Mouse (Mus musculus) embryonic facial prominence, embryonic 11.5 days (tissue): ENCODE results near the gene Arhgef10l. TPM values are rescaled to one million over a fixed set of nuclear protein-coding genes. Genes with fewer than 3 reads are reported as not detected.

ENCODE experiments used
- ATAC-seq: fragments of 200-750 bp; cut with Nextera tagmentation; replicated peaks from 2 replicates; pipeline ENCODE4 v1.8.0; 2017; ENCODE audit warnings: low read depth; ENCODE audit not compliant: insufficient number of reproducible peaks, low FRiP score, low TSS enrichment
- DNase-seq: peaks from one replicate; pipeline ENCODE4 v3.0.0-alpha.2; 2015; ENCODE audit warnings: low spot score
- H3K27ac ChIP-seq: fragments of 300-500 bp; sonication (generic); replicated peaks from 2 replicates; pipeline ENCODE4 v1.5.1; 2014; ENCODE audit warnings: mild to moderate bottlenecking, low read depth, low read length, control low read depth
- H3K27me3 ChIP-seq: fragments of 300-500 bp; sonication (generic); 2 replicates; pipeline ENCODE4 v1.6.1; 2014; ENCODE audit warnings: mild to moderate bottlenecking, low read length, moderate library complexity, mixed read lengths; ENCODE audit not compliant: control insufficient read depth, insufficient read depth
- H3K36me3 ChIP-seq: fragments of 300-500 bp; sonication (generic); replicated peaks from 2 replicates; pipeline ENCODE4 v1.6.1; 2014; ENCODE audit warnings: low read depth, mild to moderate bottlenecking, low read length, moderate library complexity, mixed read lengths; ENCODE audit not compliant: control insufficient read depth, insufficient read depth
- H3K4me1 ChIP-seq: fragments of 300-500 bp; sonication (generic); 2 replicates; pipeline ENCODE4 v1.6.1; 2014; ENCODE audit warnings: low read length, mixed read lengths; ENCODE audit not compliant: control insufficient read depth, insufficient read depth
- H3K4me2 ChIP-seq: fragments of 300-500 bp; sonication (generic); 2 replicates; pipeline ENCODE4 v1.6.1; 2014; ENCODE audit warnings: low read depth, mild to moderate bottlenecking, control low read depth, low read length, moderate library complexity
- H3K4me3 ChIP-seq: fragments of 300-500 bp; sonication (generic); 2 replicates; pipeline ENCODE4 v1.5.1; 2014; ENCODE audit warnings: low read depth, low read length, control low read depth
- H3K9ac ChIP-seq: fragments of 300-500 bp; sonication (generic); replicated peaks from 2 replicates; pipeline ENCODE4 v1.6.1; 2014; ENCODE audit warnings: mild to moderate bottlenecking, control low read depth, low read length
- H3K9me3 ChIP-seq: fragments of 300-500 bp; sonication (generic); replicated peaks from 2 replicates; pipeline ENCODE4 v1.6.1; 2016; ENCODE audit warnings: mild to moderate bottlenecking, low read length, inconsistent platforms, mixed read lengths; ENCODE audit not compliant: control insufficient read depth
- WGBS: fragments of 180-500 bp; shearing (Covaris S2); extraction: QIAGEN DNeasy Blood & Tissue Kit; methylation state at CpG from one replicate; pipeline ENCODE4 v1.1.7; 2014; 5-methylcytosine and 5-hydroxymethylcytosine counted together
- polyA plus RNA-seq: library from polyadenylated mRNA; unstranded; fragments of >200 nt; fragmentation: Nextera tagmentation; extraction: Ambion mirVana; gene quantifications from 2 replicates; pipeline ENCODE4 v1.2.1, GENCODE M21; 2014

Arhgef10l gene
- polyA plus RNA-seq, 1 experiment from 2014 or later: 10.5 TPM

DNA sequence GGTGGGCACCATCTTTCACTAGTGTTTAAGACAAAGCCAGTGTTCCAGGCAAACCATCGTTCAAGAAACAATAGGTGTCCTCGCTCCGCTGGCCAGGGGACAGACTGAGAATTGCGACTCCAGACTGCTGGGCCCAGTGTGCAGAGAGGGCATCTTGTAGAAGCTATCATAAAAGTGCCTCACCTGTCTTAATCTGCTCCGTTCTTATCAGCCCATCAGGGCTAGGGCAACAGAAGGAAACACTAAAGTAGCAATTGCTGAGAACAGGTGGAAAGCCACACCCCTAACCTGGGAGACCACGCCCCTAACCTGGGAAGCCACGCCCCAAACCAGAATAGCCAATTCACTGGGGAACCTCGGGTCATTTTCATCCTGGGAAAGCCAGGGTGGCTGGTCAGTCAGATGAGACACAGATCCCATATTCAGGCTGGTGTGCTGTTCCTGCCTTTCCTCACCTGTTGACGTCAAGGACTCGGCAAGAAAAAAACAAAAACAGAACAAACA, 140.1 kb downstream of the Arhgef10l start:
- Histone ChIP-seq H3K4me2 (no peak overlapping the region), H3K27ac (no peak overlapping the region), H3K36me3 (no peaks in the 10 kb centered on the region), H3K4me3 (no peak overlapping the region), H3K27me3 (no peaks in the 10 kb centered on the region), H3K9me3 (no peaks in the 10 kb centered on the region), H3K9ac (no peak overlapping the region), H3K4me1 (no peaks in the 10 kb centered on the region)
- DNase-seq: no peak
- no peak for ATAC-seq
- 73% methylated on average over 10 of the region's 10 CpGs for WGBS

DNA sequence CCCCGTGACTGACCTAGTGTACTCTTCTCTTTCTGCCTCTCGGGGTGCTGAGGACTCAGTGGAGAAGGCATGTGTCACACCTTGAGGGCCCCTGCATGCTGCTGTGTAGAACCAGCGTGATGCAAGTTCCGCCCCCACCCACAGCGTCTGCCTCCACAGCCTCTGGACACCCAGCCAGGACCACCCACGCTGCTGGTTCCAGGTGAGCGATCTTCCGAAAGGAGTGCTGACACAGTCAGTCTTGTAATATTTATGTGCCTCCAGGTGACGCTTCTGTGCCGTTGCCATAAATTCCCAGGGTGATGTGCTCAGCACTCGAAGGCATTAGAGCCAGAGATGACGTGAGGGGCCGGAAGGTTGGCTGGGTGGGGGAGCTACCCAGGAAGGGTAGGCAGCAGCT, 140.9 kb downstream of the Arhgef10l start:
- WGBS: 79% methylated on average over 13 of the region's 13 CpGs
- no peak overlapping the region for H3K4me3 ChIP-seq
- DNase-seq (no peak), ATAC-seq (no peak)
- no peak overlapping the region for H3K27ac ChIP-seq
- no peaks in the 10 kb centered on the region for H3K4me1 ChIP-seq
- no peak overlapping the region for H3K4me2 ChIP-seq
- H3K27me3 ChIP-seq: no peaks in the 10 kb centered on the region
- H3K9ac ChIP-seq: no peak overlapping the region
- no peaks in the 10 kb centered on the region for H3K9me3 ChIP-seq
- no peaks in the 10 kb centered on the region for H3K36me3 ChIP-seq

- Histone ChIP-seq H3K27ac (no peak overlapping the region), H3K9me3 (no peaks in the 10 kb centered on the region), H3K36me3 (no peaks in the 10 kb centered on the region), H3K4me3 (no peak overlapping the region), H3K27me3 (no peaks in the 10 kb centered on the region), H3K4me1 (no peaks in the 10 kb centered on the region), H3K4me2 (no peak overlapping the region), H3K9ac (no peak overlapping the region)
- WGBS: 92% methylated on average over 4 of the region's 4 CpGs
- no peak for ATAC-seq
- no peak for DNase-seq
Observed at GRCm38 (mm10) chr4:140522873-140523272, 142.9 kb downstream of the Arhgef10l start.

GRCm38 (mm10) chr4:140520719-140521118, 145.1 kb downstream of the Arhgef10l start:
- Histone ChIP-seq H3K9ac (no peak overlapping the region), H3K4me2 (no peak overlapping the region), H3K4me3 (no peak overlapping the region), H3K4me1 (no peaks in the 10 kb centered on the region), H3K27ac (no peak overlapping the region), H3K36me3 (no peaks in the 10 kb centered on the region; the same call in 1 of the 2 replicates), H3K9me3 (no peaks in the 10 kb centered on the region), H3K27me3 (no peaks in the 10 kb centered on the region)
- 92% methylated on average over 9 of the region's 9 CpGs for WGBS
- DNase-seq (no peak), ATAC-seq (no peak)

- DNase-seq (no peak), ATAC-seq (no peak)
- H3K9ac ChIP-seq: no peak overlapping the region
- H3K4me1 ChIP-seq: no peaks in the 10 kb centered on the region
- WGBS: 87% methylated on average over 4 of the region's 4 CpGs
- no peaks in the 10 kb centered on the region for H3K9me3 ChIP-seq
- H3K36me3 ChIP-seq: no peaks in the 10 kb centered on the region; the same call in 1 of the 2 replicates
- no peak overlapping the region for H3K27ac ChIP-seq
- H3K4me3 ChIP-seq: no peak overlapping the region
- no peak overlapping the region for H3K4me2 ChIP-seq
- H3K27me3 ChIP-seq: no peaks in the 10 kb centered on the region
Observed at GRCm38 (mm10) chr4:140513797-140514196, 152.0 kb downstream of the Arhgef10l start.

DNA sequence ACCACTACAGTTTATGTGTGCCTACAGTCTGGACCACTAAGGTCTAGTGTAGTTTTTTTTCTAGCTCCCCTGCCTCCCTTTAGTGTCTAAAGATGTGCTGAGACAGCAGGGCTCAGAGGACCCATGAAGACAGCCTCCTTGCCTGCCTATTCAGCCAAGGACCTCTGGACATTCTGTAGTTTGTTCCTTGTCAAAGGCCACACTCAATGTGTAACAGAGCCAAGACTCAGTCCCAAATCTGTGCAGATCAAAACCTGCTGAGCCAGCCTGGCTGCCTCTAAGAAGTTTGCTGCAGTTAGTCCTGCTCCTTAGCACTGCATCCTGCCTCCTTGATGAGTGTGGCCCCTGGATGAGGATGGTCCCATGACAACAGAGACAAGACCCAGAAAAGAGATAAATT, 156.0 kb downstream of the Arhgef10l start:
- H3K4me3 ChIP-seq: no peak overlapping the region
- no peak for ATAC-seq
- no peak overlapping the region for H3K9ac ChIP-seq

GRCm38 (mm10) chr4:140507172-140507714, 158.6 kb downstream of the Arhgef10l start:
- no peaks in the 10 kb centered on the region for H3K4me1 ChIP-seq
- no peak for ATAC-seq
- no peak overlapping the region for H3K4me3 ChIP-seq
- no peaks in the 10 kb centered on the region for H3K9me3 ChIP-seq
- no peak for DNase-seq
- no peaks in the 10 kb centered on the region for H3K27me3 ChIP-seq
- no peak overlapping the region for H3K27ac ChIP-seq
- WGBS: 41% methylated on average over 15 of the region's 15 CpGs
- H3K36me3 ChIP-seq: no peaks in the 10 kb centered on the region
- H3K4me2 ChIP-seq: no peak overlapping the region
- no peak overlapping the region for H3K9ac ChIP-seq

More for the DNA sequence above, 156.0 kb downstream of the Arhgef10l start:
- Histone ChIP-seq H3K36me3 (no peaks in the 10 kb centered on the region), H3K9me3 (no peaks in the 10 kb centered on the region), H3K27ac (no peak overlapping the region), H3K27me3 (no peaks in the 10 kb centered on the region), H3K4me2 (no peak overlapping the region), H3K4me1 (no peaks in the 10 kb centered on the region)
- DNase-seq: no peak

GRCm38 (mm10) chr4:140505608-140506002, 160.2 kb downstream of the Arhgef10l start:
- Histone ChIP-seq H3K9ac (no peak overlapping the region), H3K27me3 (no peaks in the 10 kb centered on the region), H3K36me3 (no peaks in the 10 kb centered on the region), H3K27ac (no peak overlapping the region), H3K4me3 (no peak overlapping the region), H3K4me1 (no peaks in the 10 kb centered on the region), H3K4me2 (no peak overlapping the region), H3K9me3 (no peaks in the 10 kb centered on the region)
- 93% methylated on average over 3 of the region's 3 CpGs for WGBS
- no peak for DNase-seq
- ATAC-seq: no peak
